Mouse (Mus musculus): ENCODE measurements around the gene Lrrc8e. TPM values are rescaled to one million over a fixed set of nuclear protein-coding genes. Genes with fewer than 3 reads are reported as not detected.
A peak's percentile ranks its signal among the peaks of the same experiment; 100 is the strongest.
"Not testable (repeated sequence)": the region's sequence is repeated elsewhere in the genome, so short reads cannot be mapped to it uniquely, and the experiment has no call there.

The Lrrc8e gene
- polyA plus RNA-seq, 1 experiment from 2014 or later = not detected

GRCm38 (mm10) chr8:4252116-4252760, 25.6 kb downstream of the Lrrc8e start:
- peak overlapping the region in 1 of 2 experiments; percentile 88; a peak in 1 of 4 replicates for H3K27ac ChIP-seq (replicated peaks in 1 of 2; ENCODE audit: control insufficient read depth in 1 of 2, insufficient read depth in 1 of 2, low read depth in 2 of 2, low read length in 2 of 2)
- H3K9ac ChIP-seq (ENCODE audit: low read length) = peak overlapping the region; percentile 90
- ATAC-seq (ENCODE audit: insufficient number of reproducible peaks, insufficient read depth, low FRiP score, low read depth) = no peak

GRCm38 (mm10) chr8:4252934-4253841, 26.6 kb downstream of the Lrrc8e start, which contains the start of gene Snapc2:
Gene Snapc2, plus strand, starts transcription at chr8:4253080.
- H3K9me3 ChIP-seq (ENCODE audit: control insufficient read depth, low read length) = no peaks in the 10 kb centered on the region
- peaks cover 20 to 33% of the 10 kb centered on the region in 2 experiments for H3K4me1 ChIP-seq (ENCODE audit: control insufficient read depth in 2 of 2, insufficient read depth in 2 of 2, low read length in 2 of 2)
- peaks cover 33% of the 10 kb centered on the region for H3K36me3 ChIP-seq (ENCODE audit: control insufficient read depth, insufficient read depth, low read length)
- peak; percentile 84 for ATAC-seq (ENCODE audit: insufficient number of reproducible peaks, insufficient read depth, low FRiP score, low read depth)
- peak within 1 kb of the TSS; percentile 79 for H3K4me2 ChIP-seq (ENCODE audit: low read length)
- H3K27ac ChIP-seq (replicated peaks in 1 of 2; ENCODE audit: control insufficient read depth in 1 of 2, insufficient read depth in 1 of 2, low read depth in 2 of 2, low read length in 2 of 2) = peak within 1 kb of the TSS; percentile 71 to 88
- H3K9ac ChIP-seq (ENCODE audit: low read length) = peak within 1 kb of the TSS; percentile 90
- WGBS = 1% methylated on average over 69 of the region's 69 CpGs
- H3K27me3 ChIP-seq (ENCODE audit: control insufficient read depth, insufficient read depth, low read length) = no peaks in the 10 kb centered on the region
- H3K4me3 ChIP-seq (ENCODE audit: control insufficient read depth in 1 of 2, insufficient read depth in 1 of 2, low read depth in 1 of 2, low read length in 2 of 2) = peak within 1 kb of the TSS; percentile 89 to 93

More at GRCm38 (mm10) chr8:4252116-4252760, 25.6 kb downstream of the Lrrc8e start:
- WGBS = 42% methylated on average over 8 of the region's 8 CpGs
- Histone ChIP-seq H3K27me3 (ENCODE audit: control insufficient read depth, insufficient read depth, low read length) (no peaks in the 10 kb centered on the region), H3K4me3 (ENCODE audit: control insufficient read depth in 1 of 2, insufficient read depth in 1 of 2, low read depth in 1 of 2, low read length in 2 of 2) (peak overlapping the region; percentile 89 to 93), H3K36me3 (ENCODE audit: control insufficient read depth, insufficient read depth, low read length) (peaks cover 40% of the 10 kb centered on the region), H3K4me1 (ENCODE audit: control insufficient read depth in 2 of 2, insufficient read depth in 2 of 2, low read length in 2 of 2) (peaks cover 15 to 27% of the 10 kb centered on the region in 2 experiments), H3K4me2 (ENCODE audit: low read length) (peak overlapping the region; percentile 79), H3K9me3 (ENCODE audit: control insufficient read depth, low read length) (no peaks in the 10 kb centered on the region)

- H3K36me3 ChIP-seq (ENCODE audit: control insufficient read depth, insufficient read depth, low read length) = peaks cover 31% of the 10 kb centered on the region
- no peak for ATAC-seq (ENCODE audit: insufficient number of reproducible peaks, insufficient read depth, low FRiP score, low read depth)
- peak overlapping the region; percentile 79 for H3K4me2 ChIP-seq (ENCODE audit: low read length)
- 71% methylated on average over 6 of the region's 6 CpGs for WGBS
- peaks cover 16 to 31% of the 10 kb centered on the region in 2 experiments for H3K4me1 ChIP-seq (ENCODE audit: control insufficient read depth in 2 of 2, insufficient read depth in 2 of 2, low read length in 2 of 2)
- H3K9ac ChIP-seq (ENCODE audit: low read length) = peak overlapping the region; percentile 90
- H3K27me3 ChIP-seq (ENCODE audit: control insufficient read depth, insufficient read depth, low read length) = no peaks in the 10 kb centered on the region
- no peaks in the 10 kb centered on the region for H3K9me3 ChIP-seq (ENCODE audit: control insufficient read depth, low read length)
- H3K27ac ChIP-seq (replicated peaks in 1 of 2; ENCODE audit: control insufficient read depth in 1 of 2, insufficient read depth in 1 of 2, low read depth in 2 of 2, low read length in 2 of 2) = peak overlapping the region in 1 of 2 experiments; percentile 88; a peak in 1 of 4 replicates
- H3K4me3 ChIP-seq (ENCODE audit: control insufficient read depth in 1 of 2, insufficient read depth in 1 of 2, low read depth in 1 of 2, low read length in 2 of 2) = peak overlapping the region in 1 of 2 experiments; percentile 93; a peak in 2 of 4 replicates
These were observed 27.4 kb downstream of the Lrrc8e start for GRCm38 (mm10) chr8:4254001-4254400.

- not testable (repeated sequence) for ATAC-seq (ENCODE audit: insufficient number of reproducible peaks, insufficient read depth, low FRiP score, low read depth); H3K9me3 ChIP-seq (ENCODE audit: control insufficient read depth, low read length); H3K27ac ChIP-seq (replicated peaks in 1 of 2; ENCODE audit: control insufficient read depth in 1 of 2, insufficient read depth in 1 of 2, low read depth in 2 of 2, low read length in 2 of 2); H3K4me2 ChIP-seq (ENCODE audit: low read length); H3K27me3 ChIP-seq (ENCODE audit: control insufficient read depth, insufficient read depth, low read length); H3K9ac ChIP-seq (ENCODE audit: low read length); H3K4me3 ChIP-seq (ENCODE audit: control insufficient read depth in 1 of 2, insufficient read depth in 1 of 2, low read depth in 1 of 2, low read length in 2 of 2)
- peaks cover 15 to 25% of the 10 kb centered on the region in 2 experiments for H3K4me1 ChIP-seq (ENCODE audit: control insufficient read depth in 2 of 2, insufficient read depth in 2 of 2, low read length in 2 of 2)
- peaks cover 39% of the 10 kb centered on the region for H3K36me3 ChIP-seq (ENCODE audit: control insufficient read depth, insufficient read depth, low read length)
- WGBS = 88% methylated on average over 7 of the region's 7 CpGs
These were observed 28.8 kb downstream of the Lrrc8e start for GRCm38 (mm10) chr8:4255471-4255870.

GRCm38 (mm10) chr8:4256911-4257310, 30.3 kb downstream of the Lrrc8e start:
- H3K4me3 ChIP-seq (ENCODE audit: control insufficient read depth in 1 of 2, insufficient read depth in 1 of 2, low read depth in 1 of 2, low read length in 2 of 2) = no peak overlapping the region
- no peaks in the 10 kb centered on the region for H3K27me3 ChIP-seq (ENCODE audit: control insufficient read depth, insufficient read depth, low read length)
- H3K9ac ChIP-seq (ENCODE audit: low read length) = 0 out of 2 replicates have a peak overlapping the region, but pooled peaks have one; percentile 12
- 31% methylated on average over 4 of the region's 4 CpGs for WGBS
- H3K4me1 ChIP-seq (ENCODE audit: control insufficient read depth in 2 of 2, insufficient read depth in 2 of 2, low read length in 2 of 2) = peaks cover 15 to 25% of the 10 kb centered on the region in 2 experiments
- ATAC-seq (ENCODE audit: insufficient number of reproducible peaks, insufficient read depth, low FRiP score, low read depth) = no peak
- peaks cover 53% of the 10 kb centered on the region for H3K36me3 ChIP-seq (ENCODE audit: control insufficient read depth, insufficient read depth, low read length)
- no peaks in the 10 kb centered on the region for H3K9me3 ChIP-seq (ENCODE audit: control insufficient read depth, low read length)
- no peak overlapping the region for H3K4me2 ChIP-seq (ENCODE audit: low read length)
- no peak overlapping the region for H3K27ac ChIP-seq (replicated peaks in 1 of 2; ENCODE audit: control insufficient read depth in 1 of 2, insufficient read depth in 1 of 2, low read depth in 2 of 2, low read length in 2 of 2)

- H3K27me3 ChIP-seq (ENCODE audit: control insufficient read depth, insufficient read depth, low read length) = no peaks in the 10 kb centered on the region
- no peaks in the 10 kb centered on the region for H3K9me3 ChIP-seq (ENCODE audit: control insufficient read depth, low read length)
- no peak overlapping the region; the same call in 1 of the 2 replicates for H3K4me2 ChIP-seq (ENCODE audit: low read length)
- ATAC-seq (ENCODE audit: insufficient number of reproducible peaks, insufficient read depth, low FRiP score, low read depth) = no peak
- peaks cover 14 to 23% of the 10 kb centered on the region in 2 experiments for H3K4me1 ChIP-seq (ENCODE audit: control insufficient read depth in 2 of 2, insufficient read depth in 2 of 2, low read length in 2 of 2)
- H3K36me3 ChIP-seq (ENCODE audit: control insufficient read depth, insufficient read depth, low read length) = peaks cover 58% of the 10 kb centered on the region
- H3K4me3 ChIP-seq (ENCODE audit: control insufficient read depth in 1 of 2, insufficient read depth in 1 of 2, low read depth in 1 of 2, low read length in 2 of 2) = no peak overlapping the region
- 0 out of 2 replicates have a peak overlapping the region, but pooled peaks have one; percentile 12 for H3K9ac ChIP-seq (ENCODE audit: low read length)
- no peak overlapping the region for H3K27ac ChIP-seq (replicated peaks in 1 of 2; ENCODE audit: control insufficient read depth in 1 of 2, insufficient read depth in 1 of 2, low read depth in 2 of 2, low read length in 2 of 2)
- 88% methylated on average over 4 of the region's 4 CpGs for WGBS
These were observed 30.7 kb downstream of the Lrrc8e start for GRCm38 (mm10) chr8:4257350-4257749.

- H3K4me2 ChIP-seq (ENCODE audit: low read length) = peak overlapping the region; percentile 98
- peak; percentile 46; the same call in 1 of the 2 replicates for ATAC-seq (ENCODE audit: insufficient number of reproducible peaks, insufficient read depth, low FRiP score, low read depth)
- H3K27me3 ChIP-seq (ENCODE audit: control insufficient read depth, insufficient read depth, low read length) = no peaks in the 10 kb centered on the region
- H3K4me3 ChIP-seq (ENCODE audit: control insufficient read depth in 1 of 2, insufficient read depth in 1 of 2, low read depth in 1 of 2, low read length in 2 of 2) = peak overlapping the region; percentile 77 to 83
- peak overlapping the region; percentile 83 for H3K9ac ChIP-seq (ENCODE audit: low read length)
- H3K9me3 ChIP-seq (ENCODE audit: control insufficient read depth, low read length) = no peaks in the 10 kb centered on the region
- H3K27ac ChIP-seq (replicated peaks in 1 of 2; ENCODE audit: control insufficient read depth in 1 of 2, insufficient read depth in 1 of 2, low read depth in 2 of 2, low read length in 2 of 2) = no peak overlapping the region
- peaks cover 11 to 20% of the 10 kb centered on the region in 2 experiments for H3K4me1 ChIP-seq (ENCODE audit: control insufficient read depth in 2 of 2, insufficient read depth in 2 of 2, low read length in 2 of 2)
- H3K36me3 ChIP-seq (ENCODE audit: control insufficient read depth, insufficient read depth, low read length) = peaks cover 67% of the 10 kb centered on the region
- 3% methylated on average over 34 of the region's 35 CpGs for WGBS
These were observed 31.6 kb downstream of the Lrrc8e start for GRCm38 (mm10) chr8:4258233-4258632.
